Comparison of ENCODE assay signal across 8 mouse cellular contexts in genomic region chr3:94786367-94786835, GRCm38 (mm10). TPM values are rescaled to one million over a fixed set of nuclear protein-coding genes. Genes with fewer than 3 reads are reported as not detected.
DNase-seq lines count a peak whose midpoint lies in the region; ATAC-seq lines count a peak whose summit lies in the region.

Gene Cgn (minus strand): TSS chr3:94786492.

- intact Hi-C loops in gastrocnemius, postnatal 36 days (cut with DNase I), result no loop called here
- intact Hi-C loops in left cerebral cortex, postnatal 14 days (cut with DNase I), result loop anchor here (5.0 kb wide), 1 partner anchor 51 kb away; the partner anchor contains the start of gene Pogz

- H3K4me1 ChIP-seq in intestine, embryonic 15.5 days (replicated peaks), result peaks cover 9% of the 10 kb centered on the region

- H3K27me3 ChIP-seq in intestine, embryonic 15.5 days (replicated peaks), result no peaks in the 10 kb centered on the region

- ATAC-seq in intestine, embryonic 15.5 days, result peak; percentile 84
- ATAC-seq in megakaryocyte-erythroid progenitor cell, adult 5-6 weeks (replicated peaks; ENCODE audit: low FRiP score, low TSS enrichment, poor library complexity, severe bottlenecking), result peak; percentile 97

- peak within 1 kb of the TSS; percentile 82 for H3K4me2 ChIP-seq in intestine, embryonic 15.5 days (replicated peaks)

- peak within 1 kb of the TSS; percentile 50 for H3K4me3 ChIP-seq in intestine, embryonic 15.5 days (replicated peaks)

- peak; percentile 87 to 89 for DNase-seq in adrenal gland, adult 18-20 months (ENCODE audit: low spot score in 2 of 2)
- peak; percentile 99 for DNase-seq in embryo, embryonic 11 days
- peak; percentile 78 to 85 for DNase-seq in gastrocnemius, postnatal 36 days
- DNase-seq in left cerebral cortex, postnatal 14 days (ENCODE audit: low spot score in 2 of 2), result peak; percentile 94 to 96
- peak; percentile 93 for DNase-seq in right cerebral cortex, postnatal 25 days
- peak; percentile 90 to 93 for DNase-seq in urinary bladder, postnatal 36 days (ENCODE audit: low spot score in 2 of 2)

- H3K9me3 ChIP-seq in intestine, embryonic 15.5 days, result no peaks in the 10 kb centered on the region

- WGBS in intestine, embryonic 15.5 days, result under 1% methylated on average over 33 of the region's 35 CpGs

- peak within 1 kb of the TSS; percentile 64 for H3K9ac ChIP-seq in intestine, embryonic 15.5 days

- H3K36me3 ChIP-seq in intestine, embryonic 15.5 days, result no peaks in the 10 kb centered on the region

- peak within 1 kb of the TSS; percentile 82 for H3K27ac ChIP-seq in intestine, embryonic 15.5 days

RNA-seq across cellular contexts. Expression of gene Cgn, which starts in this region (rescaled TPM):
- total RNA-seq in adrenal gland, adult 18-20 months (2021), result 1 to 10 TPM; 1.0 TPM
- total RNA-seq in gastrocnemius, postnatal 36 days (2021), result under 1 TPM; 0.12 to 0.13 TPM
- 61.7 and 71.9 TPM in 2 replicates for polyA plus RNA-seq in intestine, embryonic 15.5 days (2015; fragmentation: Nextera tagmentation; extraction: Ambion mirVana)
- 1 to 10 TPM; 3.9 to 4.5 TPM for total RNA-seq in left cerebral cortex, postnatal 14 days (2021)
- total RNA-seq in megakaryocyte-erythroid progenitor cell, adult 5-6 weeks (2014; fragmentation: Nextera tagmentation), result 0.30 and 0.42 TPM in 2 replicates
- total RNA-seq in megakaryocyte-erythroid progenitor cell, adult 5-6 weeks (2017), result not detected in 2 replicates

Comparison
In these comparisons a context has a peak if more than half of its experiments do, and no peak if none do; other contexts are left out.
1. Peak in every context shown above with its lines: DNase-seq, ATAC-seq, H3K4me3 ChIP-seq and H3K27ac ChIP-seq.
2. Peak in DNase-seq in gastrocnemius, postnatal 36 days; RNA of the gene not detected or under 1 TPM.
3. Peak in ATAC-seq in megakaryocyte-erythroid progenitor cell, adult 5-6 weeks; RNA of the gene not detected or under 1 TPM.